Mouse (Mus musculus) thymus, postnatal 14 days (tissue): Measurements from ENCODE around the gene Ermp1.
"Not testable (repeated sequence)": the region's sequence is repeated elsewhere in the genome, so short reads cannot be mapped to it uniquely, and the experiment has no call there.

Experiments
- DNase-seq: peaks from one replicate; pipeline ENCODE4 v3.0.0; 2021

Gene Ermp1

GRCm38 (mm10) chr19:29596985-29597384 lies 51.2 kb downstream of the Ermp1 start:
- DNase-seq, result peak; percentile 56

GRCm38 (mm10) chr19:29596276-29596675 lies 51.9 kb downstream of the Ermp1 start:
- DNase-seq, result no peak

GRCm38 (mm10) chr19:29593783-29594182 lies 54.4 kb downstream of the Ermp1 start:
- not testable (repeated sequence) for DNase-seq

- no peak for DNase-seq
These were observed 64.5 kb downstream of the Ermp1 start for GRCm38 (mm10) chr19:29583734-29584133.

- DNase-seq, result no peak
These were observed 65.8 kb downstream of the Ermp1 start for GRCm38 (mm10) chr19:29582439-29582838.

- no peak for DNase-seq
These were observed 81.7 kb downstream of the Ermp1 start for GRCm38 (mm10) chr19:29566512-29566911.

GRCm38 (mm10) chr19:29563258-29563779 lies 84.9 kb downstream of the Ermp1 start:
- peak; percentile 59 for DNase-seq

- DNase-seq, result no peak
These were observed 85.6 kb downstream of the Ermp1 start for GRCm38 (mm10) chr19:29562603-29563002.

- DNase-seq, result no peak
These were observed 86.0 kb downstream of the Ermp1 start for GRCm38 (mm10) chr19:29562166-29562565.
